Mouse (Mus musculus) brain, embryonic 14.5 days (tissue): ENCODE measurements at regions not wholly inside any gene's neighbourhood (a gene's known extent, or its start where the extent isn't known, plus 50 kb on each side); places are given as distances from the start of the nearest gene placed in this dataset.

Experiments
- CTCF ChIP-seq: fragments of 200-500 bp; IDR thresholded peaks from 2 replicates; pipeline ENCODE4 v1.5.1; 2012; ENCODE audit warnings: inconsistent platforms, mild to moderate bottlenecking, moderate library complexity, borderline replicate concordance; ENCODE audit not compliant: insufficient read depth, insufficient read length; ENCODE audit errors: extremely low read depth
- POLR2A ChIP-seq: fragments of 200-500 bp; IDR thresholded peaks from 2 replicates; pipeline ENCODE4 v1.6.1; 2012; ENCODE audit warnings: mild to moderate bottlenecking, inconsistent platforms, borderline replicate concordance; ENCODE audit not compliant: poor library complexity, insufficient read depth, insufficient read length, severe bottlenecking; ENCODE audit errors: extremely low read depth

GRCm38 (mm10) chr4:81611191-81611590 lies 168.6 kb upstream of the Mpdz start:
- TF ChIP-seq CTCF, result no peak
- TF ChIP-seq POLR2A, result no peak
